Mouse (Mus musculus) adrenal gland, adult 2 months (tissue): ENCODE results near the gene Rnaseh2b. TPM values are rescaled to one million over a fixed set of nuclear protein-coding genes. Genes with fewer than 3 reads are reported as not detected.

ENCODE experiments used
- DNase-seq: peaks from one replicate; pipeline ENCODE4 v3.0.0; 2021
- polyA plus RNA-seq: library from polyadenylated mRNA; depleted of rRNA; stranded (reverse); fragments of >200 nt; gene quantifications from 2 replicates; pipeline ENCODE4 v1.2.3, GENCODE M21; 2012
- total RNA-seq, 2 experiments: library from RNA; stranded (reverse); gene quantifications; 2 replicates each; pipeline ENCODE4 v1.2.3; 2021

Gene Rnaseh2b
- total and polyA plus RNA-seq, 3 experiments: 0.92 to 17.3 (median 15.0) TPM

GRCm38 (mm10) chr14:62361263-62361980 is 69.0 kb downstream of the Rnaseh2b start:
- no peak for DNase-seq

DNA sequence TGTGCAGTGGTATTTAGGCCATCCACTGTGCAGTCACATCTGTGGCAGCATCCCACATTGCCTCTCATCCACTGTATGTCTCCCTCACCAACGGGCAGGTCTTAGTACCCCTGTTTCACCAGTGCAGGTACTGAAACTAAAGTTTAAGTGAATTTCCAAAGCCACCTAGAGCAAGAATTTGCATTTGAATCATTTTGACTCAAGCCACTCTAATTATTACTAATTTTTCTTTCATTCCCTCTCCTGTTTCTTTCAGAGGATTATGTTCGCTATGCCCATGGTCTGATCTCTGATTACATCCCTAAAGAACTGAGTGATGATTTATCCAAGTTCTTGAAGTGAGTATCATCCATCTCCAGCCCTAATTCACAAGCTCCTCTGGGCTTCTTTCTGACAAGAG is 71.4 kb downstream of the Rnaseh2b start:
- no peak for DNase-seq

DNA sequence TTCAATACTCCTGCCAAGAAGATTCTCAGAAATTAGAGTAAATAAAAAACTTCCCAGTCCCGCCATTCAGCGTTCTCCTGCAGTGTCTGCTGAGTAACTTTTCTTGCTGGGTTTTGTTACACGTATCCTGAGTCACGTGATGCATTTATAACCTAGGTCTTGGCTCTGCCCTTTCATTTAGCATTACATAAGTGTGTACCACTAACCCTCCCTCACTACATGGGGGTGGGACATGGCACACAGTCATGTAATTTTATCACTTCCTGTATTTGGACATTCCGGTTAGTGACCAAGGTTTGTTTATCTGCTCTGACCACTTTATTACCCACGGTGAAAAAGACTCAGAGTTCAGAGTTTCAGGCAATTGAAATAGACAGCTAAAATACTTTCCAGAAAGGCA is 78.4 kb downstream of the Rnaseh2b start:
- DNase-seq: peak; percentile 71

GRCm38 (mm10) chr14:62374001-62374400 is 81.6 kb downstream of the Rnaseh2b start:
- DNase-seq: no peak

- peak; percentile 48 for DNase-seq
Measured at GRCm38 (mm10) chr14:62375694-62376093, 83.3 kb downstream of the Rnaseh2b start.

DNA sequence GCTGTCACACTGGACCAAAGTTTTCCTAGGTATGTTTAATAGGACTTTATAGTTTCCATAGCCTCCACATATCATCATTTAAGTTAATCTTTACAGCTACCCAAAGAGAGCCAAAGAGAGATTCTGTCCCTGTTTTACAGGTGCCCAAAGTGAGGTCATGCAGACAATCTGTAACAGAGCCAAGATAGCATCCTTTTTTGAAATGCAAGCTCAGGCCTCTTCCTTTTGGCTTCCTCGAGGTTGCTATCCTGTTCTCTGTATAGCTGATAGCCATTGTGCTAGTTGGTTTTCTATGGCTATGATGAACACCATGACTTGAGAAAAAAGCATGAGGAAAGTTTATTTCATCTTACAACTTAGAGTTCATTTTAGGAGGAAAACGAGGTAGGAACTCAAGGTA is 83.7 kb downstream of the Rnaseh2b start:
- no peak for DNase-seq

- no peak for DNase-seq
Measured at GRCm38 (mm10) chr14:62379391-62379790, 87.0 kb downstream of the Rnaseh2b start.

DNA sequence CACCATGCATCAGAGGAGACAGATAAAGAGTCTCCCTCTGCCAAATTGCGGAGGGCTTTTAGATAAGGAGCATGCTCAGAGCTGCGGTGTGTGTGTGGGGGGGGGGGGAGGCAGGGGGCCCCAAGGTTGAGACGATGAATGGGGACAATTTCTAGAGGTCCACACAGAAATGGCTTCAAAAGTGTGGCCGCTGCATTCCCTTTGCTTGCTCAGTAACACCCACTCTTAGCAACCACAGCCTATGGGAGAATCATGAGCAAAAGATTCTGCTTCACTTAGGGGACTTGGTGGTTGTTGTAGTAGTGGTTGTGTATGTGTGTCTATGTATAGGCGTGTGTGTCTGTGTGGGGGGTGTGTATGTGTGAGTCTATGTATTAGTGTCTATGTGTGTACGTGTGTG is 88.2 kb downstream of the Rnaseh2b start:
- DNase-seq: no peak

- no peak for DNase-seq
Measured at GRCm38 (mm10) chr14:62383109-62383508, 90.7 kb downstream of the Rnaseh2b start.

DNA sequence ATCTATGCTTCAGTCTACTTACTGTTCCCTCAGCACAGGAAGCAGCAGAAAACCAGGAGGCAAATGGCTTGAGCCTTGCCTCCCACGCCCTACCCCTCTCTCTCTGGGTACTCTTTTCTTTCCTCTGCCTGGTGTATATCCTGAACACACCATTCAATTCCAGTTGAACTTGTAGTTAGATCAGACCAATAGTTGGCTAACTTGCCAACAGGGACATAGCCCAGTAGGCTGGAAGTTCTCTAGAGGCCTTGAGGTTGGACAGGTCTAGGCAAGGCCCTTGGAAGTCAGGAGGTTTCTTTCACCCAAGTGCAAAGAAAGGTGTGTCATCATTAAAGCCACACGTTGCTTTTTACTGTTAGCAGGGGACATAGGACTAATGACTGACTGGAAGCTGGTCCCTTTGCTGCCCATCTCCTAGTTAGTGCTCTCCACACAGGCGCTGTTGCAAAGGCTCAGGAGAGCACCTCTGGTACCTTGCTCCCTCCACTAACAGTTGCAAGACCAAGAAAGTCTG is 91.5 kb downstream of the Rnaseh2b start:
- DNase-seq: no peak

DNA sequence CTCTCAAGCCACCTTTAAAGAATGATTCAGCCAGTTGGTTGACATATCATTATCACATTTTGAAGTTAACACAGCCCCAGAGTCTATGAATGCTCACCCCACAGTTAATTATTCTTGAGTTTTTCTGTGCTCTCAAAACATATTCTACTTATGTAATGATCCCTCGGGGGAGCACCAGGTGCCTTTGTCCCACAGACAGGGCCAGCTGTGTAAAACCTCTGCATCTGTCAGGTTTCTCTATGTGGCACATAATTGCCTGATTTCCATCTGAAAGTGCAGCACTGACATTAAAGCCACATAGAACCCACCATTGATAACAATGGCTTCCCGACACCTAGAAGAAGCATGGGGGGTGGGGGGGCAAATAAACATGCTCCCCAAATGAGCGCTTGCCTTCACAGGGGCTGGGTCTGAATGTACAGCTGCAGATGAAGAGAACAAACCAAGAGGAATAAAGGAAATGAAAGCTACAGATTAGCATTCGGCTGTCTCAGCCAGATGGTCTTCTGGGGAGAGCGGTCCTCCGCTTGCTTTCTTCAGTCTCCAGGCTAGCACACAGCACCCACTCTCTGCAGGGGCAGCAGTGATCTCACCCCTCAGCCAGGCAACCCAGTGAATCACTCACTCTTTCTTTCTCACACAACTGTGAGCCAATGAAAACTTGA is 96.8 kb downstream of the Rnaseh2b start:
- DNase-seq: no peak

- no peak for DNase-seq
Measured at GRCm38 (mm10) chr14:62389729-62390536, 97.5 kb downstream of the Rnaseh2b start.

DNA sequence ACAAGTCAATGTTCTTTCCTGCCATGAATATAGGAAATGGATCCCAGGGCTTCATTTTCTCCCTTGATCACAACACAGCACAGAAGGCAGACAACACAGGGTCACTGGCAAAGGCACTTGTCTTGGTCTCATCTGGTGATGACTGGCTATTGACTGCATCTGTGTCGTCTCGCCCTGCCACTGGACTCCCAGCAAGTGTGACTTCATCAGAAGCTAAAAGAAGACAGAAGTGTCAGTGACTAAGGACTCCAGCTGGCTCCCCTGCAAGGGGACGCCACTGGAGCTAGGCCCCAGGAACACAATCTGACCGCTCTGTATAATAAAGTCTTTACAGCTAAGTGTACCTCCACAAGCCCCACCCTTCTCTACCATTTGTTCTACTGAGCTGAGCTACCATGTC is 100.4 kb downstream of the Rnaseh2b start:
- no peak for DNase-seq

DNA sequence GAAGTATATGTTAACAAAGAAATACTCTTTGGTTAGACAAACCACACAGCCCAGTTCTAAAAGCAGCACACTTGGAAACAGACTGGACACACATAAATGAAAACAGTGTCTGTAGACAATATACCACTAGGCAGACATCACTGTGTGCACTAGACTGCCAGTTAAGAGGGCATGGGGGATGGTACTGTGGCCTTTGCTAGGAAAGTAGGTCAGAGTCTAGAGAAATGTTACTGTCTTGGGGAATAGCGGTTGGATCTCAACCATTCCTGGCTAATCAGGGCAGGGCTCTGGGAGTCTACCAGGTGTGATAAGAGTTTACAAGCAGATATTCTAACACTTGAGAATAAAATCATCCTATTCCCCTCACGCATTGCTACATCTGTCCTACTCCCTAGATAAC is 103.0 kb downstream of the Rnaseh2b start:
- DNase-seq: no peak

- DNase-seq: no peak
Measured at GRCm38 (mm10) chr14:62416007-62416741, 123.8 kb downstream of the Rnaseh2b start.

- peak; percentile 48 for DNase-seq
Measured at GRCm38 (mm10) chr14:62416742-62417134, 124.3 kb downstream of the Rnaseh2b start.

GRCm38 (mm10) chr14:62417501-62417900 is 125.1 kb downstream of the Rnaseh2b start:
- DNase-seq: no peak

DNA sequence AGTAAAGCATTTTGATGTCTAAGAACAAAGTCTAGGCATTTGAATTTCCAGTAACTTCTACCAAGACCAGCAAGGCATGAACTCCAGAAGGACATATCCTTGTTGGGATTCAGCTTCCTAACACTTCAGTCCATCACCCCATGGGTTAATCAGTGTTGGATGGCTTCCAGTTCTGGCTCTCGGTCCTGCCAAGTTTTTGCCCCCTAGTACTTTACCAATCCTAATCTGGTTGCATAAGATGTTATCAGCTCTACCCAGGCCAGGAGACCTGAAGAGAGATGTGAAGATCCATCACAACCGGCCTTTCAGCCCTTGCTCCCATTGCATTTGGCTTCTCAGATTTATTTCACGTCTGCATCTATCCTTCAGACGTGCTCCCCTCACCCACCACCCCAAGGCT is 129.9 kb downstream of the Rnaseh2b start:
- DNase-seq: no peak
